Mouse (Mus musculus) stomach, embryonic 15.5 days (tissue): ENCODE measurements around the gene Wdr19. TPM values are rescaled to one million over a fixed set of nuclear protein-coding genes. Genes with fewer than 3 reads are reported as not detected.

Experiments used
- ATAC-seq: fragments of 200-750 bp; cut with Nextera tagmentation; 2 replicates; pipeline ENCODE4 v1.8.0; 2017; ENCODE audit warnings: low read depth, moderate number of reproducible peaks, moderate TSS enrichment; ENCODE audit not compliant: insufficient read depth, low FRiP score
- H3K27ac ChIP-seq: fragments of 300-500 bp; sonication (generic); 2 replicates; pipeline ENCODE4 v1.5.1; 2015; ENCODE audit warnings: mild to moderate bottlenecking, inconsistent platforms
- H3K27me3 ChIP-seq: fragments of 300-500 bp; sonication (generic); replicated peaks from 2 replicates; pipeline ENCODE4 v1.6.1; 2015; ENCODE audit warnings: inconsistent platforms
- H3K36me3 ChIP-seq: fragments of 300-500 bp; sonication (generic); 2 replicates; pipeline ENCODE4 v1.6.1; 2015; ENCODE audit warnings: inconsistent platforms
- H3K4me1 ChIP-seq: fragments of 300-500 bp; sonication (generic); 2 replicates; pipeline ENCODE4 v1.6.1; 2015; ENCODE audit warnings: inconsistent platforms
- H3K4me2 ChIP-seq: fragments of 300-500 bp; sonication (generic); 2 replicates; pipeline ENCODE4 v1.6.1; 2015; ENCODE audit warnings: mild to moderate bottlenecking, inconsistent platforms
- H3K4me3 ChIP-seq: fragments of 300-500 bp; sonication (generic); replicated peaks from 2 replicates; pipeline ENCODE4 v1.5.1; 2015; ENCODE audit warnings: inconsistent platforms
- H3K9ac ChIP-seq: fragments of 300-500 bp; sonication (generic); 2 replicates; pipeline ENCODE4 v1.6.1; 2015; ENCODE audit warnings: inconsistent platforms
- H3K9me3 ChIP-seq: fragments of 300-500 bp; sonication (generic); 2 replicates; pipeline ENCODE4 v1.6.1; 2016; ENCODE audit warnings: inconsistent platforms
- WGBS: fragments of 180-500 bp; shearing (Covaris S2); methylation state at CpG from one replicate; pipeline ENCODE4 v1.1.7; 2015; 5-methylcytosine and 5-hydroxymethylcytosine counted together
- polyA plus RNA-seq: library from polyadenylated mRNA; unstranded; fragments of >200 nt; fragmentation: Nextera tagmentation; extraction: Ambion mirVana; gene quantifications from 2 replicates; pipeline ENCODE4 v1.2.1, GENCODE M21; 2015

The Wdr19 gene
- polyA plus RNA-seq, result 5.9 and 6.2 TPM in 2 replicates

- H3K4me3 ChIP-seq, result peak within 1 kb of the TSS; percentile 61
- no peaks in the 10 kb centered on the region for H3K27me3 ChIP-seq
- under 1% methylated on average over 37 of the region's 37 CpGs for WGBS
- H3K4me2 ChIP-seq, result peak within 1 kb of the TSS; percentile 75
- peak within 1 kb of the TSS; percentile 26; the same call in 1 of the 2 replicates for H3K9ac ChIP-seq
- no peaks in the 10 kb centered on the region for H3K36me3 ChIP-seq
- no peaks in the 10 kb centered on the region for H3K9me3 ChIP-seq
- ATAC-seq, result peak; percentile 99
- H3K27ac ChIP-seq, result peak within 1 kb of the TSS; percentile 70
- H3K4me1 ChIP-seq, result peaks cover 5% of the 10 kb centered on the region; the same call in 1 of the 2 replicates
Measured at GRCm38 (mm10) chr5:65199346-65200128, at the start of gene Wdr19. Gene Wdr19, plus strand, starts transcription at chr5:65199696.

- no peaks in the 10 kb centered on the region for H3K4me1 ChIP-seq
- no peak overlapping the region for H3K9ac ChIP-seq
- H3K9me3 ChIP-seq, result no peaks in the 10 kb centered on the region
- WGBS, result 90% methylated on average over 6 of the region's 6 CpGs
- no peaks in the 10 kb centered on the region for H3K36me3 ChIP-seq
- H3K27me3 ChIP-seq, result no peaks in the 10 kb centered on the region
- no peak overlapping the region for H3K27ac ChIP-seq
- no peak overlapping the region for H3K4me2 ChIP-seq
- no peak overlapping the region for H3K4me3 ChIP-seq
- ATAC-seq, result no peak
Measured at GRCm38 (mm10) chr5:65149706-65150105, 49.8 kb upstream of the Wdr19 start.

- Histone ChIP-seq H3K4me1 (no peaks in the 10 kb centered on the region), H3K4me2 (no peak overlapping the region), H3K4me3 (no peak overlapping the region), H3K9me3 (no peaks in the 10 kb centered on the region), H3K27ac (no peak overlapping the region), H3K27me3 (no peaks in the 10 kb centered on the region), H3K9ac (no peak overlapping the region), H3K36me3 (no peaks in the 10 kb centered on the region)
- WGBS, result 84% methylated on average over 8 of the region's 8 CpGs
- no peak for ATAC-seq
Measured at GRCm38 (mm10) chr5:65150376-65150955, 49.0 kb upstream of the Wdr19 start.

- Histone ChIP-seq H3K4me1 (no peaks in the 10 kb centered on the region), H3K36me3 (no peaks in the 10 kb centered on the region), H3K9me3 (no peaks in the 10 kb centered on the region), H3K9ac (no peak overlapping the region), H3K27ac (no peak overlapping the region), H3K4me3 (no peak overlapping the region), H3K27me3 (no peaks in the 10 kb centered on the region), H3K4me2 (no peak overlapping the region)
- 82% methylated on average over 3 of the region's 3 CpGs for WGBS
- ATAC-seq, result no peak
Measured at GRCm38 (mm10) chr5:65151276-65151675, 48.2 kb upstream of the Wdr19 start.

GRCm38 (mm10) chr5:65151767-65152166, 47.7 kb upstream of the Wdr19 start:
- Histone ChIP-seq H3K9ac (no peak overlapping the region), H3K9me3 (no peaks in the 10 kb centered on the region), H3K4me2 (no peak overlapping the region), H3K4me3 (no peak overlapping the region), H3K27ac (no peak overlapping the region), H3K36me3 (no peaks in the 10 kb centered on the region), H3K4me1 (no peaks in the 10 kb centered on the region), H3K27me3 (no peaks in the 10 kb centered on the region)
- WGBS, result 72% methylated on average over 5 of the region's 5 CpGs
- no peak for ATAC-seq

GRCm38 (mm10) chr5:65154287-65154686, 45.2 kb upstream of the Wdr19 start:
- Histone ChIP-seq H3K4me1 (no peaks in the 10 kb centered on the region), H3K4me3 (no peak overlapping the region), H3K36me3 (no peaks in the 10 kb centered on the region), H3K27me3 (no peaks in the 10 kb centered on the region), H3K27ac (no peak overlapping the region), H3K9ac (no peak overlapping the region), H3K9me3 (no peaks in the 10 kb centered on the region), H3K4me2 (no peak overlapping the region)
- no peak for ATAC-seq
- 73% methylated on average over 6 of the region's 6 CpGs for WGBS

DNA sequence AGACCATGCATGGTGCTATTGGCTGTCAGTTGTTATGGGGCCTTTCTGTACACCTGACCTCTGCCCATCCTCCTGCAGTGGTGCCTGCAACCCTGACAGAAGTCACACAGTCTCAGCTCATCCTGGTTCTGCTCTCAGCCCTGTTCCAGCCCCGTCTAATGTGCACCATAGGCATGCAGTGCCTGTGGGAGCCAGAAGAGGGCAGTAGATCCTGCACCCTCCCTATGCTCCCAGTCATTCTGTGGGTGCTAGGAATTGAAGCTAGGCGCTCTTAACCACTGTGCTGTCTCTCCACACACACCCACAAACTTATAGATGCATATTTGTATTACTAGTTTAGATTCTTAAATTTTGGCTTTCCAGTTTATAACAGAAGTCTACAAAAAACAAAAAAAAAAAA, 42.6 kb upstream of the Wdr19 start:
- Histone ChIP-seq H3K9me3 (no peaks in the 10 kb centered on the region), H3K4me3 (no peak overlapping the region), H3K27me3 (no peaks in the 10 kb centered on the region), H3K4me1 (no peaks in the 10 kb centered on the region), H3K9ac (no peak overlapping the region), H3K27ac (no peak overlapping the region), H3K36me3 (no peaks in the 10 kb centered on the region), H3K4me2 (no peak overlapping the region)
- WGBS, result 76% methylated on average over 2 of the region's 2 CpGs
- no peak for ATAC-seq

DNA sequence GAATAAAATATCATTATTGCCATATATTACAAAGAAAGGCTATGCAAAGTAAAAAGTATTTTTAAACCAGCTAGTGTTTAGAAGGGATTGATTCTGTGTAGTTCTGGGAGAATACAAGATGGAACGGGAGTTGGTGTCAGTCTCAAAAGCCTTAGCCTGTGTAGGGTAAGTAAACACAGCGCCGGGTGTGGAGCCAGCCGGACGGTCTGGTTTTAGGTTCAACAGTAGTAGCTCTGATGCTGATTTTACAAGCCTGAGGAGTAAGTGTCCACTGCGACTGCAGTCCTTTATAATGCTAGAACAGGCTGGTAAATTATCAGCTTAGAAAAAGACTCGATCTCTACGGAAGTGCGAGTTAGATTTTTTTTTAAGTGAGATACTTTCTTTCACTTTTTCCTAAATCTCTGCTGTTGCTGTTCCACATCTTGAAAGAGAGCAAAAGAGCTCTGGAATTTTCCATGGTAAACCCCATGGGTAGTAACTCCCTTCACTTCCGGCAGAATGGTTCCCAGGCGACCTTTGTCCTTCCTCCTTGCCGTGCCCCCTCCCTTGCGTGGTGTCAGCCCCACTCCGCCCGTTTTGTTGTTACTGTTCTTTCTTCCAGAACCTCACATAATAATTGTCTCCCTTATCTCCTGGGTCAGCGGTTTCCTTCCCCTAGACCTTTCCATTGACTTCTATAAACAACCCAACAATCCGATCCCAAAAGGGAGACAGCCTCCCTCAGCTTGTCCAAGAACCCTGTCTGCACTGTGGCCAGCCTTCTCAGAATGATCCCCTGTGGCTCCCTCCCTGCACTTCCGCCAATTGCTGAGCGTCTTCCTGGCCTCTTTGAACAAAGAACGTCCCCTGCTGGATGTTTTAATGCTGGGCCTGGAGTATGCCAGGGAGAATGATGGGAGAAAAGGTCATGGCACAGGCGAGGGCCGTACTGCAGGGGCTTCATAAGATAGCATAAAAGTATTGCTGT, 41.8 kb upstream of the Wdr19 start:
- no peak overlapping the region for H3K4me3 ChIP-seq
- 55% methylated on average over 22 of the region's 22 CpGs for WGBS
- no peak overlapping the region for H3K9ac ChIP-seq
- H3K27me3 ChIP-seq, result no peaks in the 10 kb centered on the region
- no peaks in the 10 kb centered on the region for H3K9me3 ChIP-seq
- no peaks in the 10 kb centered on the region for H3K36me3 ChIP-seq
- ATAC-seq, result peak; percentile 56; the same call in 1 of the 2 replicates
- peak overlapping the region; percentile 5; the same call in 1 of the 2 replicates for H3K4me2 ChIP-seq
- no peak overlapping the region; the same call in 1 of the 2 replicates for H3K27ac ChIP-seq
- H3K4me1 ChIP-seq, result no peaks in the 10 kb centered on the region

GRCm38 (mm10) chr5:65158696-65159305, 40.7 kb upstream of the Wdr19 start:
- Histone ChIP-seq H3K9me3 (no peaks in the 10 kb centered on the region), H3K4me3 (no peak overlapping the region), H3K27ac (no peak overlapping the region), H3K4me1 (peaks cover 7% of the 10 kb centered on the region; the same call in 1 of the 2 replicates), H3K36me3 (no peaks in the 10 kb centered on the region), H3K4me2 (no peak overlapping the region), H3K9ac (no peak overlapping the region), H3K27me3 (no peaks in the 10 kb centered on the region)
- WGBS, result 88% methylated on average over 20 of the region's 20 CpGs
- ATAC-seq, result no peak

DNA sequence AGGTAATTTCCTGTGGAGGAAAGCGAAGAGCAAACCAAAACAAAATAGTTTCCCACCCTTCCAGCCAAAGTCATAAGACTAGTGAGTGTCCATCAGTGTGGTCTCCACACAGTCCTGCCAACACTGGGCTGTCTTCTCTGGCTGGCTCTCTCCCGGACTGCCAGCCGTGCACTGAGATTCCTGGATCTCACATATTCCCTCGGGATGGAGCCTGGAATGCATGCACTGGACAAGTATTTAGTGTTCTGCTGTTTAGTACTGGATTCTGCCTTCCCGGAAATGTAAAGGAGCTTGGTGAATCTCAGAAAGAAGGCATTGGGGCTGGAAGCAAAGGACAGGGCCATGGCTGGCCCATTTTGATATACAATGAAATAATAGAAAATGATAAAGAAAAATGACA, 36.5 kb upstream of the Wdr19 start:
- WGBS, result 59% methylated on average over 5 of the region's 5 CpGs

GRCm38 (mm10) chr5:65163489-65164092, 35.9 kb upstream of the Wdr19 start:
- no peaks in the 10 kb centered on the region for H3K36me3 ChIP-seq
- H3K27me3 ChIP-seq, result no peaks in the 10 kb centered on the region
- H3K9me3 ChIP-seq, result no peaks in the 10 kb centered on the region
- no peak overlapping the region for H3K4me2 ChIP-seq
- H3K27ac ChIP-seq, result no peak overlapping the region
- H3K4me3 ChIP-seq, result no peak overlapping the region
- ATAC-seq, result no peak
- peaks cover 7% of the 10 kb centered on the region; the same call in 1 of the 2 replicates for H3K4me1 ChIP-seq
- 68% methylated on average over 17 of the region's 17 CpGs for WGBS
- H3K9ac ChIP-seq, result no peak overlapping the region

More for the DNA sequence above, 36.5 kb upstream of the Wdr19 start:
- Histone ChIP-seq H3K4me3 (no peak overlapping the region), H3K36me3 (no peaks in the 10 kb centered on the region), H3K9me3 (no peaks in the 10 kb centered on the region), H3K9ac (no peak overlapping the region), H3K4me1 (peaks cover 7% of the 10 kb centered on the region; the same call in 1 of the 2 replicates), H3K27me3 (no peaks in the 10 kb centered on the region), H3K27ac (no peak overlapping the region), H3K4me2 (no peak overlapping the region)
- ATAC-seq, result no peak
